Mouse (Mus musculus) embryonic facial prominence, embryonic 11.5 days (tissue): Measurements from ENCODE around the gene Pml. TPM values are rescaled to one million over a fixed set of nuclear protein-coding genes. Genes with fewer than 3 reads are reported as not detected.

ENCODE experiments used
- ATAC-seq: fragments of 200-750 bp; cut with Nextera tagmentation; replicated peaks from 2 replicates; pipeline ENCODE4 v1.8.0; 2017; ENCODE audit warnings: low read depth; ENCODE audit not compliant: insufficient number of reproducible peaks, low FRiP score, low TSS enrichment
- DNase-seq: peaks from one replicate; pipeline ENCODE4 v3.0.0-alpha.2; 2015; ENCODE audit warnings: low spot score
- H3K27ac ChIP-seq: fragments of 300-500 bp; sonication (generic); replicated peaks from 2 replicates; pipeline ENCODE4 v1.5.1; 2014; ENCODE audit warnings: mild to moderate bottlenecking, low read depth, low read length, control low read depth
- H3K27me3 ChIP-seq: fragments of 300-500 bp; sonication (generic); 2 replicates; pipeline ENCODE4 v1.6.1; 2014; ENCODE audit warnings: mild to moderate bottlenecking, low read length, moderate library complexity, mixed read lengths; ENCODE audit not compliant: control insufficient read depth, insufficient read depth
- H3K36me3 ChIP-seq: fragments of 300-500 bp; sonication (generic); replicated peaks from 2 replicates; pipeline ENCODE4 v1.6.1; 2014; ENCODE audit warnings: low read depth, mild to moderate bottlenecking, low read length, moderate library complexity, mixed read lengths; ENCODE audit not compliant: control insufficient read depth, insufficient read depth
- H3K4me1 ChIP-seq: fragments of 300-500 bp; sonication (generic); 2 replicates; pipeline ENCODE4 v1.6.1; 2014; ENCODE audit warnings: low read length, mixed read lengths; ENCODE audit not compliant: control insufficient read depth, insufficient read depth
- H3K4me2 ChIP-seq: fragments of 300-500 bp; sonication (generic); 2 replicates; pipeline ENCODE4 v1.6.1; 2014; ENCODE audit warnings: low read depth, mild to moderate bottlenecking, control low read depth, low read length, moderate library complexity
- H3K4me3 ChIP-seq: fragments of 300-500 bp; sonication (generic); 2 replicates; pipeline ENCODE4 v1.5.1; 2014; ENCODE audit warnings: low read depth, low read length, control low read depth
- H3K9ac ChIP-seq: fragments of 300-500 bp; sonication (generic); replicated peaks from 2 replicates; pipeline ENCODE4 v1.6.1; 2014; ENCODE audit warnings: mild to moderate bottlenecking, control low read depth, low read length
- H3K9me3 ChIP-seq: fragments of 300-500 bp; sonication (generic); replicated peaks from 2 replicates; pipeline ENCODE4 v1.6.1; 2016; ENCODE audit warnings: mild to moderate bottlenecking, low read length, inconsistent platforms, mixed read lengths; ENCODE audit not compliant: control insufficient read depth
- WGBS: fragments of 180-500 bp; shearing (Covaris S2); extraction: QIAGEN DNeasy Blood & Tissue Kit; methylation state at CpG from one replicate; pipeline ENCODE4 v1.1.7; 2014; 5-methylcytosine and 5-hydroxymethylcytosine counted together
- polyA plus RNA-seq: library from polyadenylated mRNA; unstranded; fragments of >200 nt; fragmentation: Nextera tagmentation; extraction: Ambion mirVana; gene quantifications from 2 replicates; pipeline ENCODE4 v1.2.1, GENCODE M21; 2014

Gene Pml
- polyA plus RNA-seq, 1 experiment from 2014 or later, result 14.5 TPM

DNA sequence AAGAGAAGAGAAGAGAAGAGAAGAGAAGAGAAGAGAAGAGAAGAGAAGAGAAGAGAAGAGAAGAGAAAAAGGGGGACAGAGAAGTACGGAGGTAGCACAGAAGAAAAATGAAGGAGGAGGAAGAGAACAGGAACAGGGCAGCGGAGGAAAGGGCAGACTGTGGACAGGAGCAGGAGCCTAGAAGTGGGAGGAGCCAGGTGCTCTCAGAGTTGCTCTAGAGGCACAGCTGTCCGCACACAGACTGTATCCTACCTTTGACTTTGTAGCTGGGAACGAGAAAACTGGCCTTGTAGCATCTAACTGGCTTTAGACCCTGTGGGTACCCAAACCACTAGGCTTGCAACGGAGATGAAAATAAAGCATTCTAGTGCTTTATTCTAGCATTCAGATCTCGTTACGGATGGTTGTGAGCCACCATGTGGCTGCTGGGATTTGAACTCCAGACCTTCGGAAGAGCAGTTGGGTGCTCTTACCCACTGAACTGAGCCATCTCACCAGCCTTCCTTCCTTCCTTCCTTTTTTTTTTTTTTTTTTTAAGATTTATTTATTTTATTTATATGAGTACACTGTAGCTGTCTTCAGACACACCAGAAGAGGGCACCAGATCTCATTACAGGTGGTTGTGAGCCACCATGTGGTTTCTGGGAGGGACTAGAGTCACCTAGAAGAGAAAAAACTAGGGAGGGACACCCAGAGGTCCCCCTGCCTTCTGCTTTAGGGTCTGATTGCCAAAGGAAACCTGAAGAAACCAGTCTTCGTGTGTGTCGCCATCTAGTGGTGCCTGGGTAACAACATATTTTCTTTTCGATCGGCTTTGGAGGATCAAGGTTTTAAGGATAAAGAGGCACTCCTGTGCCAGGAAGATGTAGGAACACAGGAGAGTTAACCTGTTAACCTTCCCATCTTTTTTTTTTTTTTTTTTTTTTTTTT lies 19.1 kb upstream of the Pml start:
- Histone ChIP-seq H3K36me3 (no peaks in the 10 kb centered on the region), H3K9me3 (no peaks in the 10 kb centered on the region), H3K4me2 (no peak overlapping the region), H3K4me3 (no peak overlapping the region), H3K4me1 (0 out of 2 replicates have a peak, but pooled peaks cover 3% of the 10 kb centered on the region), H3K9ac (no peak overlapping the region), H3K27ac (no peak overlapping the region), H3K27me3 (no peaks in the 10 kb centered on the region)
- ATAC-seq, result no peak
- peak; percentile 84 for DNase-seq
- WGBS, result 57% methylated on average over 12 of the region's 12 CpGs

DNA sequence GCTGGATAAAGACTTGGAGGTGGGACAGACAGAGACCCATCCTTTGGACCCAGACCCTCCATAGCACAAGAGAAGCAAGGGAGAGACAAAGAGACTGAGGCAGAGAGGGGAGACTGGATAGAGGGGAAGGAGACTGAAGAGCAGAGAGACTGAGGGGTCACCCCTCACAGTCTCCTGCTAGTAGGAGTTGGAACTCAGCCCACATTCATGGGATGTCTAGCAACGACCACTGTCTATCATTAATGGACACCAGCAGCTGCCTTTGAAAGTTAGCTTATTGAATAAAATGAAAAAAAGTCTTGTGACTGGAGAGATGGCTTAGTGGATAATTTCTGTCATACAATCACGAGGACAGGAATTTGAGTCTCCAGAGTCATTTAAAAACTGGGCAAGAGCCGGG lies 17.5 kb upstream of the Pml start:
- no peak for ATAC-seq
- 81% methylated on average over 3 of the region's 3 CpGs for WGBS
- H3K4me2 ChIP-seq, result no peak overlapping the region

DNA sequence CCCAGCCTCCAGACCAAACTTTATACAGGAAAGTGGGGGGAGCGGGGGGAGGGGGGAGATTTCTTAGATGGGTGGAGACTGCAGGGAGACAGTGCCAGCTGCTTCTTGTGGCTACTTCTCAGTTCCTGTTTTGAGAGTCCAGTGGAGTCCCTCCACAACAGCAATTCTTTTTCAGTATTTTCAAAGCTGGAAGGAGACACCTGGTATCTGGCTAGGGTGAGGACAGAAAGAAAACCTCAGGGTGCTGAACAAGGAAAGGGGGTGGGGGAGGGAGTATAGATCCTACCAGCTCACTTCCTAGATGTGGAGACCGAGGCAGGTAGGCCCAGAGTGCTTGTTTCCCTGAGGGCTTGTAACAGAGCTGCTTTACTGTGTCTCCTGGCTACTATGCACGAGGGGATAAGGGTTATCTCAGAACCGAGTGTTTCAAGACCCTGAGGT lies 17.0 kb upstream of the Pml start:
- DNase-seq, result peak; percentile 32
- WGBS, result 43% methylated on average over 4 of the region's 4 CpGs
- ATAC-seq, result no peak
- Histone ChIP-seq H3K4me3 (no peak overlapping the region), H3K27ac (no peak overlapping the region), H3K36me3 (no peaks in the 10 kb centered on the region; the same call in 1 of the 2 replicates), H3K9ac (no peak overlapping the region), H3K4me1 (0 out of 2 replicates have a peak, but pooled peaks cover 3% of the 10 kb centered on the region), H3K27me3 (no peaks in the 10 kb centered on the region), H3K4me2 (no peak overlapping the region), H3K9me3 (no peaks in the 10 kb centered on the region)

More for the DNA sequence above, 17.5 kb upstream of the Pml start:
- H3K27me3 ChIP-seq, result no peaks in the 10 kb centered on the region
- H3K27ac ChIP-seq, result no peak overlapping the region
- no peaks in the 10 kb centered on the region; the same call in 1 of the 2 replicates for H3K36me3 ChIP-seq
- no peak overlapping the region for H3K4me3 ChIP-seq
- H3K9ac ChIP-seq, result no peak overlapping the region
- H3K4me1 ChIP-seq, result 0 out of 2 replicates have a peak, but pooled peaks cover 3% of the 10 kb centered on the region
- DNase-seq, result no peak
- H3K9me3 ChIP-seq, result no peaks in the 10 kb centered on the region

DNA sequence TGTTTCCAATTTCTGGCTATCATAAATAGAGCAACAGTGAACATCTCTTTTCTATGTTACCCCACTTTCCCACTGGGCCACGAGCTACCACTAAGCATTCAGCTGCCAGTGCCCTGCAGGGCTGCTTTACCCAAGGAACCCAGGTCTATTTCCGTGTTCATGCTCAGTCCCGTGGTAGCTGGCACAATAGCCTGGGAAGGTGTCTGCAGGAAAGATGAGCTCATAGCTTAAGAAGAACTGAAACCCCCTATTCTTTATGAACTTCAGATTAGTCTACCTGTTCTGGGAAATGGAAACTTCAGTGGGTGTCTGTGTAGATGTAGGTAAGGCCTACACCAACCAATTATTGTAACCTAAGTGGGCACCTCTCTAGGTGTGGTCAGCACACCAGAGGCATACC lies 15.8 kb upstream of the Pml start:
- Histone ChIP-seq H3K9ac (no peak overlapping the region), H3K4me2 (no peak overlapping the region), H3K36me3 (no peaks in the 10 kb centered on the region; the same call in 1 of the 2 replicates), H3K4me3 (no peak overlapping the region), H3K27me3 (no peaks in the 10 kb centered on the region), H3K4me1 (0 out of 2 replicates have a peak, but pooled peaks cover 3% of the 10 kb centered on the region), H3K9me3 (no peaks in the 10 kb centered on the region), H3K27ac (no peak overlapping the region)
- ATAC-seq (no peak), DNase-seq (no peak)
- 75% methylated on average over 3 of the region's 3 CpGs for WGBS

DNA sequence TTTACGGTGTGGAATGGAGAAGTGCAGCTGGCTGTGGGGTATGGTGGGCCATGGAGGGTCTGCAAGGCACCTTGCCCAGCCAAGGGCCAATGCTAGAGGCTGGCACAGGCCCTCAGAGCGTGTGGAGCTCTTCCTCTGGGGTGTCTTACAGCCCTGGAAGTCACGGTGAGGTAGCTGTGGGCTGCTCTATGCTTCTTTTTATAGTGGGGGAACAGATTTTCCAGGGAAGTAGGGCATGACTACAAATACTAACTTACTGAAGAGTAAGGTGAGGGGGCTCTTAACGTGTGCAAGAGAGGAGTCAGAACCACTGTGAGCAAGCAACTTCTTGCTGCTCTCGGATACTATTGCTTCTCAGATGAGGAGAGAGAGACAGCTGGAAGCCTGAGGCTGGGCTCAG lies 12.9 kb upstream of the Pml start:
- Histone ChIP-seq H3K9me3 (no peaks in the 10 kb centered on the region), H3K9ac (no peak overlapping the region), H3K27ac (no peak overlapping the region), H3K4me2 (no peak overlapping the region), H3K27me3 (no peaks in the 10 kb centered on the region), H3K4me3 (no peak overlapping the region), H3K36me3 (no peaks in the 10 kb centered on the region; the same call in 1 of the 2 replicates), H3K4me1 (0 out of 2 replicates have a peak, but pooled peaks cover 3% of the 10 kb centered on the region)
- 94% methylated on average over 5 of the region's 5 CpGs for WGBS
- DNase-seq (no peak), ATAC-seq (no peak)

DNA sequence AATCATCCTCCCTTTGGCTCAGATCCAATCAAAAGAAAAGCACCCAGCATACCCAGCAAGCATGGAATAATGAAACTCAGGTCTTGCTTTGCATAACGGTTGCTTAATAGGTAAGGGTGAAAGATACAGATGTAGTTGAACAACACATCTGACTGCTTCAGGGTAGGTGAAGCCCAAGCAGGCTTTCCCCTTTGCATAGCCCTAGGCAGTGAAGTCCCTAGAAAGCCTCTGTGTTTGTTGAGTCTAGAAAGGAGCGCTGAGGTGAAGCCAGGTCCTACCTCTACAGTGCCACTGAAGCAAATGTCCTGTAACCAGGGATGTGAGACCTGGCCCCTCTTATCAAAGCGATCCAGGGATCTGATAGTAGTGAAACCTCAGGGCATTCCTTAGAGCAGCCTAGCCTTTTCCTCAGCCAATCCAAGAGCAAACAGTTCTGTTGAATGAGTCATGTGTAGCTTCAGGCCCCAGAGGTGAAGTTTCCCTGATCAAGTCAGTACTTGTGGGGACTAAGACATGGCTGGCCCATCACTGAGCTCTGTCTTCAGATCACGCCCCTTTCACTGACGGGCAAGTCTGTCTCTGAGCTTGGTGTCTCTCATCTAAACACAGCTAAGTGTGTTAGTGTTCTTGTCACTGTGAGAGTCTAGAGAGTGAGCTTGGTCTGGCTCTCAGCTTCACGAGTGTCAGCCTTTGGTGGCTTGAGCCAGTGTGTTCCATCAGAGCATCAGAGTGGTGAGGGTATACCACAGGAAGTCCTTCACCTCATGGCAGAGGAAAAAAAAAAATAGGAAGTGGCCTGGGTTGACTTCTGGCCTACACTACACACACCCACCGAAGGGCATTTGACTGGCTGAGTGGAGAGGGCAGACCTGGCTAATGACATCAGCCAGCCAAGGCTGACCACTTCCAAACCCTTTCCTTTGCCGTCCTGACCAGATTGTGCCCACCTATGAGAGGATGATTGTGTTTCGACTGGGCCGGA lies 6.4 kb upstream of the Pml start:
- Histone ChIP-seq H3K36me3 (no peaks in the 10 kb centered on the region; the same call in 1 of the 2 replicates), H3K9me3 (no peaks in the 10 kb centered on the region), H3K9ac (no peak overlapping the region), H3K27me3 (no peaks in the 10 kb centered on the region), H3K27ac (no peak overlapping the region), H3K4me3 (no peak overlapping the region), H3K4me2 (no peak overlapping the region), H3K4me1 (no peaks in the 10 kb centered on the region)
- ATAC-seq, result no peak
- no peak for DNase-seq
- 88% methylated on average over 10 of the region's 10 CpGs for WGBS

DNA sequence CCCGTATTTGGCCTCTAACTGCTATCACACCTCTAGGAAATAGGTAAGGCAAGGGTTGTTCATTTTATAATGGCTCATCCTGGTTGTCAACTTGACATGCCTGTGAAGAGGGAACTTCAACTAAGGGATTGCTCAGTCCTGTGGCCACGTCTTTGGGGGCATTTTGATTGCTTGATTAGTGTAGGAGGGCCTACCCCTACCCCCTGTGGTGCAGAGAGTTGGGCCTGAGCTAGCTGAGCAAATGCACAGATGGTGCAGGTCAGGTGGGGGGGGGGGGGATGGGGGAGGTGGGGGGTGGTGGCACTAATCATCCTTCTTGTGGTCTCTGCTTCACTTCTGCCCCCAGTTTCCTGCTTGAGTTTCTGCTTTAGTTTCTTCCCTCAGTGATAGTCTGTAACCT lies 5.5 kb upstream of the Pml start:
- Histone ChIP-seq H3K27ac (no peak overlapping the region), H3K9ac (no peak overlapping the region), H3K36me3 (no peaks in the 10 kb centered on the region; the same call in 1 of the 2 replicates), H3K9me3 (no peaks in the 10 kb centered on the region), H3K27me3 (no peaks in the 10 kb centered on the region), H3K4me1 (no peaks in the 10 kb centered on the region), H3K4me3 (no peak overlapping the region), H3K4me2 (no peak overlapping the region)
- no peak for ATAC-seq
- DNase-seq, result no peak
- 62% methylated on average over 2 of the region's 2 CpGs for WGBS
